ENCODE assay signal across 9 mouse cellular contexts in the genomic region with DNA sequence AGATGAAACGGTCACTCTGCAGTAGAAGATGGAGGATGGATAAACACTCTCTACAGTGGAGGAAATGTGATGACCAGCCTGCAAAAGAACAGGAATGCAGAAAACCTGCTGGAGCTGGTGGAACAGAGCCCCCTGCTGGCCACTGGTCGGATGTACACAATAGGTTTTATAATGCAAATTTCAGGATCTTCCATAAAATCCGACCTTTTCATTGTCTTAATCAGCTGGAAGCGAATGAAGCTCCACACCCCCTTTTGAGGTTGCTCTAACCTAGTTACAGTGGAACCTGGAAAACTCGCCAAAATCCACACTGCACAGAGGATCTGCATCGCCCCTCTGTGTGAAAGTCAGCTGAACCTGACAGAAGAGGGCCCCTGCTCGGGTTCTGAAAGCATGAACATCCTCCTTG.
A peak's percentile ranks its signal among the peaks of the same experiment; 100 is the strongest.
DNase-seq lines count a peak whose midpoint lies in the region; ATAC-seq and TF ChIP-seq lines count a peak whose summit lies in the region.
"Had no signal": no experiment of that assay in that cellular context is flagged by ENCODE, and none has a peak within 500 bp of the region (broad histone marks: within the 10 kb centered on the region; RNA-seq: fewer than 3 reads in every experiment).

No protein-coding gene starts in this region.

- 17% methylated on average over 7 of the region's 7 CpGs for WGBS in kidney, embryonic 14.5 days
- 35% methylated on average over 7 of the region's 7 CpGs for WGBS in lung, adult 2 months
- 20% methylated on average over 7 of the region's 7 CpGs for WGBS in olfactory bulb, adult 2 months

- H3K4me3 ChIP-seq in kidney, embryonic 14.5 days (ENCODE audit: low read length): no peak overlapping the region
- no peak overlapping the region for H3K4me3 ChIP-seq in lung, adult 2 months (replicated peaks; ENCODE audit: extremely low read depth, low read depth, low read length)
- no peak overlapping the region for H3K4me3 ChIP-seq in olfactory bulb, adult 2 months (ENCODE audit: insufficient read depth, low read depth, low read length)
- H3K4me3 ChIP-seq: heart, embryonic 13.5 days had no signal

- peak overlapping the region; percentile 25; the same call in 1 of the 2 replicates for H3K4me2 ChIP-seq in kidney, embryonic 14.5 days (replicated peaks; ENCODE audit: low read depth, low read length)
- H3K4me2 ChIP-seq: heart, embryonic 13.5 days had no signal

- peak; percentile 30 for DNase-seq in CD4-positive helper T cell, adult 2 months (ENCODE audit: low read depth, low spot score)
- DNase-seq in T-cell, adult 2 months (ENCODE audit: low spot score): peak; percentile 9
- peak; percentile 62 to 76 for DNase-seq in cerebellum, postnatal 4 days (ENCODE audit: low spot score in 2 of 2)
- DNase-seq in gastrocnemius, adult 8-10 months (ENCODE audit: low spot score in 2 of 2): peak; percentile 4 to 13
- DNase-seq in lung, adult 2 months: peak; percentile 61
- DNase-seq in urinary bladder, postnatal 36 days (ENCODE audit: low spot score in 2 of 2): peak; percentile 29 to 50

- H3K9ac ChIP-seq in kidney, embryonic 14.5 days (ENCODE audit: low read depth, low read length): no peak overlapping the region; the same call in 1 of the 2 replicates
- H3K9ac ChIP-seq: heart, embryonic 13.5 days had no signal

- TF ChIP-seq POLR2A in lung, adult 2 months (IDR thresholded peaks at IDR 0.05; ENCODE audit: borderline replicate concordance, extremely low read depth, low read depth, low read length): no peak
- TF ChIP-seq POLR2A in olfactory bulb, adult 2 months (IDR thresholded peaks at IDR 0.05; ENCODE audit: insufficient read depth, low read depth, low read length): no peak

- TF ChIP-seq CTCF in lung, adult 2 months (IDR thresholded peaks at IDR 0.05; ENCODE audit: insufficient read depth, low read length): peak; percentile 84
- TF ChIP-seq CTCF in olfactory bulb, adult 2 months (IDR thresholded peaks at IDR 0.05; ENCODE audit: insufficient read depth, low read depth, low read length): peak; percentile 36; the same call in 1 of the 2 replicates

- no peaks in the 10 kb centered on the region for H3K27me3 ChIP-seq in kidney, embryonic 14.5 days (ENCODE audit: control insufficient read depth, insufficient read depth, low read length)
- H3K27me3 ChIP-seq: heart, embryonic 13.5 days had no signal

- no peak for ATAC-seq in kidney, embryonic 14.5 days (ENCODE audit: low FRiP score, low TSS enrichment)

- H3K4me1 ChIP-seq in kidney, embryonic 14.5 days (ENCODE audit: control insufficient read depth, insufficient read depth, low read length): no peaks in the 10 kb centered on the region
- H3K4me1 ChIP-seq in lung, adult 2 months (ENCODE audit: control insufficient read depth, insufficient read depth, low read length): no peaks in the 10 kb centered on the region
- no peaks in the 10 kb centered on the region; the same call in 1 of the 2 replicates for H3K4me1 ChIP-seq in olfactory bulb, adult 2 months (ENCODE audit: control insufficient read depth, insufficient read depth, low read length)
- H3K4me1 ChIP-seq: heart, embryonic 13.5 days had no signal

- no peaks in the 10 kb centered on the region for H3K9me3 ChIP-seq in kidney, embryonic 14.5 days (ENCODE audit: control insufficient read depth, low read length)
- H3K9me3 ChIP-seq: heart, embryonic 13.5 days had no signal

- no peak overlapping the region for H3K27ac ChIP-seq in kidney, embryonic 14.5 days (ENCODE audit: low read depth, low read length)
- no peak overlapping the region for H3K27ac ChIP-seq in olfactory bulb, adult 2 months (ENCODE audit: insufficient read depth, low read depth, low read length)
- H3K27ac ChIP-seq: heart, embryonic 13.5 days had no signal

- no peaks in the 10 kb centered on the region for H3K36me3 ChIP-seq in kidney, embryonic 14.5 days (ENCODE audit: control insufficient read depth, insufficient read depth, low read length)

Comparison
In these comparisons a context has a peak if more than half of its experiments do, and no peak if none do; other contexts are left out.
1. DNase-seq: peak in every context shown above with its lines; median percentile 69 in cerebellum, postnatal 4 days; 61 in lung, adult 2 months; 40 in urinary bladder, postnatal 36 days; 30 in CD4-positive helper T cell, adult 2 months; 9 in T-cell, adult 2 months; 8 in gastrocnemius, adult 8-10 months.